Mouse (Mus musculus) heart, adult 8-10 months (tissue): Measurements from ENCODE around the gene Prkag1. TPM values are rescaled to one million over a fixed set of nuclear protein-coding genes. Genes with fewer than 3 reads are reported as not detected.

Experiments used
- DNase-seq: peaks from one replicate; pipeline ENCODE4 v3.0.0; 2022; ENCODE audit warnings: low spot score
- total RNA-seq, 4 experiments: library from RNA; stranded (reverse); gene quantifications; 2 replicates each; pipeline ENCODE4 v1.2.4; 2022

Gene Prkag1
- total RNA-seq, 4 experiments from 2014 or later: 96.7 to 129 (median 109) TPM

GRCm38 (mm10) chr15:98853161-98853937, 22.0 kb upstream of the Prkag1 start:
- no peak for DNase-seq

GRCm38 (mm10) chr15:98852733-98853132, 21.4 kb upstream of the Prkag1 start:
- DNase-seq: no peak

GRCm38 (mm10) chr15:98852071-98852470, 20.8 kb upstream of the Prkag1 start:
- DNase-seq: no peak

GRCm38 (mm10) chr15:98851229-98851818, 20.0 kb upstream of the Prkag1 start:
- DNase-seq: no peak

GRCm38 (mm10) chr15:98850668-98851067, 19.3 kb upstream of the Prkag1 start:
- no peak for DNase-seq

- no peak for DNase-seq
Observed at GRCm38 (mm10) chr15:98849956-98850600, 18.8 kb upstream of the Prkag1 start.

GRCm38 (mm10) chr15:98849165-98849564, 17.8 kb upstream of the Prkag1 start:
- DNase-seq: no peak

GRCm38 (mm10) chr15:98846140-98846539, 14.8 kb upstream of the Prkag1 start:
- DNase-seq: no peak

- no peak for DNase-seq
Observed at GRCm38 (mm10) chr15:98845149-98845548, 13.8 kb upstream of the Prkag1 start.

- DNase-seq: no peak
Observed at GRCm38 (mm10) chr15:98843595-98844223, 12.4 kb upstream of the Prkag1 start.

- DNase-seq: no peak
Observed at GRCm38 (mm10) chr15:98839671-98840585, 8.6 kb upstream of the Prkag1 start.

GRCm38 (mm10) chr15:98839161-98839560, 7.8 kb upstream of the Prkag1 start:
- DNase-seq: no peak

- no peak for DNase-seq
Observed at GRCm38 (mm10) chr15:98837743-98838103, 6.4 kb upstream of the Prkag1 start.

- DNase-seq: no peak
Observed at GRCm38 (mm10) chr15:98837006-98837742, 5.9 kb upstream of the Prkag1 start.

GRCm38 (mm10) chr15:98835291-98835690, 4.0 kb upstream of the Prkag1 start:
- DNase-seq: no peak

GRCm38 (mm10) chr15:98834059-98834458, 2.7 kb upstream of the Prkag1 start:
- no peak for DNase-seq

- DNase-seq: no peak
Observed at GRCm38 (mm10) chr15:98833281-98833680, 2.0 kb upstream of the Prkag1 start.

- DNase-seq: no peak
Observed at GRCm38 (mm10) chr15:98832161-98833058, 1.1 kb upstream of the Prkag1 start.

- DNase-seq: no peak
Observed at GRCm38 (mm10) chr15:98831684-98832035, 339 bp upstream of the Prkag1 start.

- DNase-seq: no peak
Observed at GRCm38 (mm10) chr15:98827611-98828011, 3.7 kb downstream of the Prkag1 start.
